Mouse (Mus musculus): ENCODE results near the gene Sec14l4.

- no peak for TF ChIP-seq CTCF (IDR thresholded peaks at IDR 0.05; ENCODE audit: control insufficient read depth, insufficient read depth, insufficient read length)
- no peak for TF ChIP-seq USF1 (IDR thresholded peaks at IDR 0.05; ENCODE audit: low read depth)
- no peak for TF ChIP-seq MYOD1 (IDR thresholded peaks at IDR 0.05; ENCODE audit: control insufficient read depth, insufficient read length, low read depth)
- no peak for TF ChIP-seq MYOG (IDR thresholded peaks at IDR 0.05; ENCODE audit: control insufficient read depth, extremely low read depth, insufficient read length)
- TF ChIP-seq CEBPB (IDR thresholded peaks at IDR 0.05; ENCODE audit: low read depth): no peak
- TF ChIP-seq MAX (IDR thresholded peaks at IDR 0.05): no peak
- no peak for TF ChIP-seq FOSL1 (IDR thresholded peaks at IDR 0.05; ENCODE audit: insufficient read depth, low read length, poor library complexity, severe bottlenecking)
Observed at GRCm38 (mm10) chr11:4031126-4031941, at the start of gene Sec14l4.
